Mouse (Mus musculus): ENCODE data around the gene Dctn5. TPM values are rescaled to one million over a fixed set of nuclear protein-coding genes. Genes with fewer than 3 reads are reported as not detected.
"Not testable (repeated sequence)": the region's sequence is repeated elsewhere in the genome, so short reads cannot be mapped to it uniquely, and the experiment has no call there.

Gene Dctn5
- 157 TPM in 2 replicates for polyA plus RNA-seq (2015; fragmentation: Nextera tagmentation; extraction: Ambion mirVana)

- peak within 1 kb of the TSS; percentile 80 for H3K4me3 ChIP-seq (replicated peaks)
- no peaks in the 10 kb centered on the region for H3K27me3 ChIP-seq (replicated peaks)
- peak within 1 kb of the TSS; percentile 81 for H3K27ac ChIP-seq (replicated peaks)
- peak; percentile 98 for ATAC-seq (ENCODE audit: low FRiP score)
- WGBS: under 1% methylated on average over 54 of the region's 54 CpGs
- peaks cover 18% of the 10 kb centered on the region for H3K4me1 ChIP-seq
- H3K4me2 ChIP-seq: peak within 1 kb of the TSS; percentile 89
- H3K9ac ChIP-seq (replicated peaks): peak within 1 kb of the TSS; percentile 72
- H3K36me3 ChIP-seq: peaks cover 34% of the 10 kb centered on the region
- no peaks in the 10 kb centered on the region for H3K9me3 ChIP-seq (replicated peaks)
These were observed at the start of gene Dctn5, which contains the start of gene Palb2 for GRCm38 (mm10) chr7:122132497-122133337. Gene Dctn5, plus strand, starts transcription at chr7:122133041. Gene Palb2, minus strand, starts transcription at chr7:122132985.

- no peaks in the 10 kb centered on the region for H3K9me3 ChIP-seq (replicated peaks)
- peaks cover 75% of the 10 kb centered on the region for H3K36me3 ChIP-seq
- no peak overlapping the region for H3K27ac ChIP-seq (replicated peaks)
- H3K9ac ChIP-seq (replicated peaks): no peak overlapping the region
- H3K27me3 ChIP-seq (replicated peaks): no peaks in the 10 kb centered on the region
- no peak overlapping the region for H3K4me2 ChIP-seq
- WGBS: 93% methylated on average over 11 of the region's 11 CpGs
- ATAC-seq (ENCODE audit: low FRiP score): no peak
- no peaks in the 10 kb centered on the region for H3K4me1 ChIP-seq
- no peak overlapping the region for H3K4me3 ChIP-seq (replicated peaks)
These were observed 45.5 kb upstream of the Dctn5 start for GRCm38 (mm10) chr7:122087195-122087982.

- Histone ChIP-seq H3K27ac (replicated peaks) (no peak overlapping the region), H3K9ac (replicated peaks) (no peak overlapping the region), H3K4me3 (replicated peaks) (no peak overlapping the region), H3K27me3 (replicated peaks) (no peaks in the 10 kb centered on the region), H3K36me3 (peaks cover 74% of the 10 kb centered on the region), H3K9me3 (replicated peaks) (no peaks in the 10 kb centered on the region), H3K4me2 (no peak overlapping the region), H3K4me1 (peaks cover 8% of the 10 kb centered on the region)
- no peak for ATAC-seq (ENCODE audit: low FRiP score)
- 100% methylated on average over 2 of the region's 2 CpGs for WGBS
These were observed 38.1 kb upstream of the Dctn5 start for GRCm38 (mm10) chr7:122094564-122095330.

- Histone ChIP-seq H3K27me3 (replicated peaks) (no peaks in the 10 kb centered on the region), H3K4me2 (no peak overlapping the region), H3K4me1 (peaks cover 28% of the 10 kb centered on the region), H3K9me3 (replicated peaks) (no peaks in the 10 kb centered on the region), H3K27ac (replicated peaks) (no peak overlapping the region), H3K36me3 (peaks cover 45% of the 10 kb centered on the region), H3K4me3 (replicated peaks) (no peak overlapping the region), H3K9ac (replicated peaks) (no peak overlapping the region)
- no peak for ATAC-seq (ENCODE audit: low FRiP score)
- 94% methylated on average over 3 of the region's 3 CpGs for WGBS
These were observed 34.8 kb upstream of the Dctn5 start for GRCm38 (mm10) chr7:122098009-122098408.

- Histone ChIP-seq H3K27ac (replicated peaks) (no peak overlapping the region), H3K27me3 (replicated peaks) (no peaks in the 10 kb centered on the region), H3K9me3 (replicated peaks) (no peaks in the 10 kb centered on the region), H3K9ac (replicated peaks) (no peak overlapping the region), H3K4me3 (replicated peaks) (no peak overlapping the region), H3K4me2 (no peak overlapping the region), H3K36me3 (peaks cover 42% of the 10 kb centered on the region), H3K4me1 (peaks cover 28% of the 10 kb centered on the region)
- ATAC-seq (ENCODE audit: low FRiP score): no peak
- 56% methylated on average over 4 of the region's 4 CpGs for WGBS
These were observed 33.6 kb upstream of the Dctn5 start for GRCm38 (mm10) chr7:122099222-122099621.

- Histone ChIP-seq H3K36me3 (peaks cover 23% of the 10 kb centered on the region), H3K27ac (replicated peaks) (peak overlapping the region; percentile 72; the same call in 1 of the 2 replicates), H3K4me2 (peak overlapping the region; percentile 82), H3K9ac (replicated peaks) (peak overlapping the region; percentile 89), H3K4me1 (peaks cover 28% of the 10 kb centered on the region), H3K4me3 (replicated peaks) (peak overlapping the region; percentile 69)
- not testable (repeated sequence) for H3K9me3 ChIP-seq (replicated peaks); H3K27me3 ChIP-seq (replicated peaks)
- peak; percentile 72 for ATAC-seq (ENCODE audit: low FRiP score)
- 9% methylated on average over 22 of the region's 28 CpGs for WGBS
These were observed 31.7 kb upstream of the Dctn5 start for GRCm38 (mm10) chr7:122101014-122101746.

- Histone ChIP-seq H3K27me3 (replicated peaks) (no peaks in the 10 kb centered on the region), H3K4me2 (peak within 1 kb of the TSS; percentile 82), H3K36me3 (peaks cover 17% of the 10 kb centered on the region), H3K4me3 (replicated peaks) (peak within 1 kb of the TSS; percentile 69), H3K4me1 (peaks cover 28% of the 10 kb centered on the region), H3K27ac (replicated peaks) (peak within 1 kb of the TSS; percentile 75), H3K9me3 (replicated peaks) (no peaks in the 10 kb centered on the region), H3K9ac (replicated peaks) (peak within 1 kb of the TSS; percentile 89)
- WGBS: under 1% methylated on average over 38 of the region's 43 CpGs
- ATAC-seq (ENCODE audit: low FRiP score): peak; percentile 99
These were observed 31.0 kb upstream of the Dctn5 start, which contains the start of gene Ndufab1 for GRCm38 (mm10) chr7:122101747-122102244. Gene Ndufab1, minus strand, starts transcription at chr7:122101886.

GRCm38 (mm10) chr7:122108206-122108605, 24.6 kb upstream of the Dctn5 start:
- 96% methylated on average over 6 of the region's 6 CpGs for WGBS
- peaks cover 8% of the 10 kb centered on the region; the same call in 1 of the 2 replicates for H3K36me3 ChIP-seq
- H3K4me3 ChIP-seq (replicated peaks): no peak overlapping the region
- H3K27me3 ChIP-seq (replicated peaks): no peaks in the 10 kb centered on the region
- no peak overlapping the region for H3K9ac ChIP-seq (replicated peaks)
- H3K9me3 ChIP-seq (replicated peaks): no peaks in the 10 kb centered on the region
- no peaks in the 10 kb centered on the region for H3K4me1 ChIP-seq
- H3K27ac ChIP-seq (replicated peaks): no peak overlapping the region
- no peak for ATAC-seq (ENCODE audit: low FRiP score)
- H3K4me2 ChIP-seq: no peak overlapping the region

GRCm38 (mm10) chr7:122123518-122123917, 9.3 kb upstream of the Dctn5 start:
- no peaks in the 10 kb centered on the region for H3K4me1 ChIP-seq
- H3K27ac ChIP-seq (replicated peaks): no peak overlapping the region
- H3K27me3 ChIP-seq (replicated peaks): no peaks in the 10 kb centered on the region
- no peaks in the 10 kb centered on the region for H3K9me3 ChIP-seq (replicated peaks)
- H3K4me3 ChIP-seq (replicated peaks): no peak overlapping the region
- WGBS: 91% methylated on average over 4 of the region's 4 CpGs
- no peak for ATAC-seq (ENCODE audit: low FRiP score)
- H3K36me3 ChIP-seq: peaks cover 40% of the 10 kb centered on the region
- H3K4me2 ChIP-seq: no peak overlapping the region
- H3K9ac ChIP-seq (replicated peaks): no peak overlapping the region

- peaks cover 31% of the 10 kb centered on the region for H3K36me3 ChIP-seq
- no peaks in the 10 kb centered on the region for H3K9me3 ChIP-seq (replicated peaks)
- H3K4me3 ChIP-seq (replicated peaks): no peak overlapping the region
- no peak overlapping the region for H3K4me2 ChIP-seq
- H3K27me3 ChIP-seq (replicated peaks): no peaks in the 10 kb centered on the region
- H3K27ac ChIP-seq (replicated peaks): no peak overlapping the region
- H3K9ac ChIP-seq (replicated peaks): no peak overlapping the region
- no peak for ATAC-seq (ENCODE audit: low FRiP score)
- no peaks in the 10 kb centered on the region for H3K4me1 ChIP-seq
- WGBS: 77% methylated on average over 8 of the region's 8 CpGs
These were observed 7.2 kb upstream of the Dctn5 start for GRCm38 (mm10) chr7:122125636-122126035.
